Mouse (Mus musculus) limb, embryonic 13.5 days (tissue): ENCODE data around the gene Tbc1d30. TPM values are rescaled to one million over a fixed set of nuclear protein-coding genes. Genes with fewer than 3 reads are reported as not detected.
A peak's percentile ranks its signal among the peaks of the same experiment; 100 is the strongest.
"Not testable (repeated sequence)": the region's sequence is repeated elsewhere in the genome, so short reads cannot be mapped to it uniquely, and the experiment has no call there.

ENCODE experiments used
- ATAC-seq: fragments of 200-750 bp; cut with Nextera tagmentation; 2 replicates; pipeline ENCODE4 v1.8.0; 2017; ENCODE audit warnings: low read depth, moderate number of reproducible peaks, moderate TSS enrichment; ENCODE audit not compliant: low FRiP score
- H3K27ac ChIP-seq: fragments of 300-500 bp; sonication (generic); 2 replicates; pipeline ENCODE4 v1.5.1; 2015; ENCODE audit warnings: inconsistent platforms, mild to moderate bottlenecking, moderate library complexity
- H3K27me3 ChIP-seq: fragments of 300-500 bp; sonication (generic); 2 replicates; pipeline ENCODE4 v1.6.1; 2015; ENCODE audit warnings: mild to moderate bottlenecking, inconsistent platforms
- H3K36me3 ChIP-seq: fragments of 300-500 bp; sonication (generic); 2 replicates; pipeline ENCODE4 v1.6.1; 2015; ENCODE audit warnings: inconsistent platforms, mild to moderate bottlenecking, moderate library complexity
- H3K4me1 ChIP-seq: fragments of 300-500 bp; sonication (generic); 2 replicates; pipeline ENCODE4 v1.6.1; 2015; ENCODE audit warnings: inconsistent platforms
- H3K4me2 ChIP-seq: fragments of 300-500 bp; sonication (generic); replicated peaks from 2 replicates; pipeline ENCODE4 v1.6.1; 2015; ENCODE audit warnings: inconsistent platforms, mild to moderate bottlenecking, moderate library complexity
- H3K4me3 ChIP-seq: fragments of 300-500 bp; sonication (generic); 2 replicates; pipeline ENCODE4 v1.5.1; 2015; ENCODE audit warnings: moderate library complexity, mild to moderate bottlenecking, inconsistent platforms
- H3K9ac ChIP-seq: fragments of 300-500 bp; sonication (generic); 2 replicates; pipeline ENCODE4 v1.6.1; 2015; ENCODE audit warnings: mild to moderate bottlenecking, inconsistent platforms
- H3K9me3 ChIP-seq: fragments of 300-500 bp; sonication (generic); 2 replicates; pipeline ENCODE4 v1.6.1; 2016; ENCODE audit warnings: inconsistent platforms
- WGBS: fragments of 180-500 bp; shearing (Covaris S2); methylation state at CpG from one replicate; pipeline ENCODE4 v1.1.7; 2015; 5-methylcytosine and 5-hydroxymethylcytosine counted together
- polyA plus RNA-seq: library from polyadenylated mRNA; unstranded; fragments of >200 nt; fragmentation: Nextera tagmentation; extraction: Ambion mirVana; gene quantifications from 2 replicates; pipeline ENCODE4 v1.2.1, GENCODE M21; 2015

The Tbc1d30 gene
- polyA plus RNA-seq, 1 experiment from 2014 or later = 0.64 TPM

- Histone ChIP-seq H3K4me3 (peak overlapping the region; percentile 96), H3K9ac (peak overlapping the region; percentile 87), H3K27ac (no peak overlapping the region), H3K27me3 (no peaks in the 10 kb centered on the region), H3K36me3 (peaks cover 13% of the 10 kb centered on the region; the same call in 1 of the 2 replicates), H3K9me3 (no peaks in the 10 kb centered on the region), H3K4me1 (peaks cover 25% of the 10 kb centered on the region), H3K4me2 (peak overlapping the region; percentile 92)
- WGBS = 23% methylated on average over 15 of the region's 15 CpGs
- ATAC-seq = 0 out of 2 replicates have a peak, but pooled peaks have one; percentile 2
These were observed 13.2 kb upstream of the Tbc1d30 start for GRCm38 (mm10) chr10:121364306-121364705.

GRCm38 (mm10) chr10:121363201-121363600, 12.1 kb upstream of the Tbc1d30 start:
- ATAC-seq = no peak
- no peak overlapping the region for H3K4me3 ChIP-seq
- no peaks in the 10 kb centered on the region for H3K9me3 ChIP-seq
- H3K36me3 ChIP-seq = peaks cover 5% of the 10 kb centered on the region; the same call in 1 of the 2 replicates
- no peaks in the 10 kb centered on the region for H3K27me3 ChIP-seq
- no peak overlapping the region for H3K9ac ChIP-seq
- H3K4me2 ChIP-seq = no peak overlapping the region
- H3K4me1 ChIP-seq = peaks cover 25% of the 10 kb centered on the region
- H3K27ac ChIP-seq = no peak overlapping the region
- WGBS = 80% methylated on average over 8 of the region's 8 CpGs

GRCm38 (mm10) chr10:121360358-121360757, 9.3 kb upstream of the Tbc1d30 start:
- 79% methylated on average over 2 of the region's 2 CpGs for WGBS
- Histone ChIP-seq H3K4me1 (peaks cover 4% of the 10 kb centered on the region), H3K27me3 (no peaks in the 10 kb centered on the region), H3K36me3 (no peaks in the 10 kb centered on the region), H3K9me3 (no peaks in the 10 kb centered on the region), H3K4me3 (no peak overlapping the region), H3K9ac (no peak overlapping the region), H3K27ac (no peak overlapping the region), H3K4me2 (no peak overlapping the region)
- no peak for ATAC-seq

- Histone ChIP-seq H3K4me3 (peak overlapping the region; percentile 53), H3K36me3 (no peaks in the 10 kb centered on the region), H3K9ac (no peak overlapping the region), H3K9me3 (no peaks in the 10 kb centered on the region), H3K4me2 (peak overlapping the region; percentile 86), H3K4me1 (peaks cover 24% of the 10 kb centered on the region), H3K27me3 (peaks cover 50% of the 10 kb centered on the region), H3K27ac (no peak overlapping the region)
- no peak for ATAC-seq
- WGBS = 29% methylated on average over 15 of the region's 15 CpGs
These were observed 713 bp upstream of the Tbc1d30 start for GRCm38 (mm10) chr10:121351692-121352290.

GRCm38 (mm10) chr10:121350357-121351065, 567 bp downstream of the Tbc1d30 start:
- no peaks in the 10 kb centered on the region for H3K36me3 ChIP-seq
- H3K27me3 ChIP-seq = peaks cover 50% of the 10 kb centered on the region
- 1% methylated on average over 35 of the region's 35 CpGs for WGBS
- H3K9me3 ChIP-seq = no peaks in the 10 kb centered on the region
- H3K4me2 ChIP-seq = peak overlapping the region; percentile 86
- ATAC-seq = peak; percentile 11; the same call in 1 of the 2 replicates
- no peak overlapping the region for H3K27ac ChIP-seq
- H3K9ac ChIP-seq = peak overlapping the region; percentile 59
- H3K4me3 ChIP-seq = peak overlapping the region; percentile 53
- peaks cover 25% of the 10 kb centered on the region for H3K4me1 ChIP-seq

- H3K27me3 ChIP-seq = peaks cover 50% of the 10 kb centered on the region
- H3K4me2 ChIP-seq = no peak overlapping the region
- no peaks in the 10 kb centered on the region for H3K9me3 ChIP-seq
- no peak overlapping the region for H3K27ac ChIP-seq
- H3K4me1 ChIP-seq = peaks cover 25% of the 10 kb centered on the region
- no peak for ATAC-seq
- no peak overlapping the region for H3K4me3 ChIP-seq
- H3K36me3 ChIP-seq = no peaks in the 10 kb centered on the region
- no peak overlapping the region for H3K9ac ChIP-seq
- 34% methylated on average over 5 of the region's 5 CpGs for WGBS
These were observed 1.8 kb downstream of the Tbc1d30 start for GRCm38 (mm10) chr10:121349244-121349643.

- H3K4me3 ChIP-seq = no peak overlapping the region
- ATAC-seq = no peak
- no peak overlapping the region for H3K27ac ChIP-seq
- H3K4me1 ChIP-seq = 0 out of 2 replicates have a peak, but pooled peaks cover 11% of the 10 kb centered on the region
- H3K9ac ChIP-seq = no peak overlapping the region
- no peak overlapping the region for H3K4me2 ChIP-seq
- no peaks in the 10 kb centered on the region for H3K9me3 ChIP-seq
- no peaks in the 10 kb centered on the region for H3K36me3 ChIP-seq
- peaks cover 9% of the 10 kb centered on the region for H3K27me3 ChIP-seq
- 68% methylated on average over 6 of the region's 6 CpGs for WGBS
These were observed 7.2 kb downstream of the Tbc1d30 start for GRCm38 (mm10) chr10:121343867-121344266.

GRCm38 (mm10) chr10:121342260-121342659, 8.8 kb downstream of the Tbc1d30 start:
- Histone ChIP-seq H3K4me3 (no peak overlapping the region), H3K36me3 (no peaks in the 10 kb centered on the region), H3K9me3 (0 out of 2 replicates have a peak, but pooled peaks cover 2% of the 10 kb centered on the region), H3K4me1 (0 out of 2 replicates have a peak, but pooled peaks cover 10% of the 10 kb centered on the region), H3K4me2 (no peak overlapping the region), H3K27ac (no peak overlapping the region), H3K27me3 (no peaks in the 10 kb centered on the region; the same call in 1 of the 2 replicates), H3K9ac (no peak overlapping the region)
- 95% methylated on average over 10 of the region's 10 CpGs for WGBS
- no peak for ATAC-seq

GRCm38 (mm10) chr10:121340754-121341593, 10.1 kb downstream of the Tbc1d30 start:
- H3K4me1 ChIP-seq = 0 out of 2 replicates have a peak, but pooled peaks cover 7% of the 10 kb centered on the region
- H3K27me3 ChIP-seq = no peaks in the 10 kb centered on the region
- no peak overlapping the region for H3K9ac ChIP-seq
- H3K27ac ChIP-seq = no peak overlapping the region
- 66% methylated on average over 11 of the region's 11 CpGs for WGBS
- H3K9me3 ChIP-seq = peaks cover 15% of the 10 kb centered on the region; the same call in 1 of the 2 replicates
- no peak for ATAC-seq
- H3K4me2 ChIP-seq = no peak overlapping the region
- no peak overlapping the region for H3K4me3 ChIP-seq
- no peaks in the 10 kb centered on the region for H3K36me3 ChIP-seq

- not testable (repeated sequence) for H3K4me3 ChIP-seq, ATAC-seq, H3K27me3 ChIP-seq, H3K36me3 ChIP-seq, H3K4me2 ChIP-seq, H3K4me1 ChIP-seq, H3K27ac ChIP-seq, H3K9ac ChIP-seq
- 56% methylated on average over 14 of the region's 14 CpGs for WGBS
- peaks cover 21% of the 10 kb centered on the region; the same call in 1 of the 2 replicates for H3K9me3 ChIP-seq
These were observed 14.5 kb downstream of the Tbc1d30 start for GRCm38 (mm10) chr10:121336536-121336935.

GRCm38 (mm10) chr10:121334576-121334975, 16.5 kb downstream of the Tbc1d30 start:
- H3K9ac ChIP-seq = no peak overlapping the region
- WGBS = 74% methylated on average over 3 of the region's 3 CpGs
- no peak overlapping the region for H3K4me3 ChIP-seq

GRCm38 (mm10) chr10:121330940-121331339, 20.1 kb downstream of the Tbc1d30 start:
- H3K27ac ChIP-seq = no peak overlapping the region
- peaks cover 5% of the 10 kb centered on the region; the same call in 1 of the 2 replicates for H3K9me3 ChIP-seq
- H3K27me3 ChIP-seq = no peaks in the 10 kb centered on the region
- H3K9ac ChIP-seq = no peak overlapping the region
- no peak overlapping the region for H3K4me3 ChIP-seq
- H3K4me2 ChIP-seq = no peak overlapping the region
- WGBS = 8% methylated on average over 7 of the region's 7 CpGs
- no peaks in the 10 kb centered on the region for H3K36me3 ChIP-seq
- no peaks in the 10 kb centered on the region for H3K4me1 ChIP-seq
- ATAC-seq = no peak

More at GRCm38 (mm10) chr10:121334576-121334975, 16.5 kb downstream of the Tbc1d30 start:
- H3K27ac ChIP-seq = no peak overlapping the region
- H3K36me3 ChIP-seq = no peaks in the 10 kb centered on the region
- ATAC-seq = no peak
- no peak overlapping the region for H3K4me2 ChIP-seq
- no peaks in the 10 kb centered on the region for H3K4me1 ChIP-seq
- H3K9me3 ChIP-seq = peaks cover 21% of the 10 kb centered on the region; the same call in 1 of the 2 replicates
- no peaks in the 10 kb centered on the region for H3K27me3 ChIP-seq
